Mouse (Mus musculus) myocyte (in vitro differentiated cells): ENCODE data around the gene Fgf5. TPM values are rescaled to one million over a fixed set of nuclear protein-coding genes. Genes with fewer than 3 reads are reported as not detected.

Experiments
- H3K27me3 ChIP-seq: one replicate; pipeline ENCODE4 v1.6.1; 2011; ENCODE audit not compliant: control insufficient read depth, insufficient read depth, insufficient read length
- H3K36me3 ChIP-seq: one replicate; pipeline ENCODE4 v1.6.1; 2011; ENCODE audit not compliant: control insufficient read depth, insufficient read depth
- H3K4me2 ChIP-seq: one replicate; pipeline ENCODE4 v1.6.1; 2011; ENCODE audit warnings: low read depth, control low read depth
- H3K4me3 ChIP-seq: one replicate; pipeline ENCODE4 v1.5.1; 2011; ENCODE audit warnings: mild to moderate bottlenecking, control low read depth, moderate library complexity
- H3K79me2 ChIP-seq: one replicate; pipeline ENCODE4 v1.6.1; 2011; ENCODE audit not compliant: control insufficient read depth, insufficient read depth
- H3ac ChIP-seq: one replicate; pipeline ENCODE4 v1.6.1; 2011; ENCODE audit not compliant: control insufficient read depth, insufficient read length
- CEBPB ChIP-seq: IDR thresholded peaks from 2 replicates; pipeline ENCODE4 v1.6.1; 2011; ENCODE audit warnings: mild to moderate bottlenecking, moderate library complexity; ENCODE audit not compliant: poor library complexity, insufficient read depth, severe bottlenecking
- E2F4 ChIP-seq: IDR thresholded peaks from one replicate; pipeline ENCODE4 v1.6.1; 2011; ENCODE audit warnings: mild to moderate bottlenecking, control low read depth, moderate library complexity; ENCODE audit not compliant: insufficient read depth
- MAX ChIP-seq: IDR thresholded peaks from one replicate; pipeline ENCODE4 v1.6.1; 2011; ENCODE audit warnings: low read depth, mild to moderate bottlenecking, control low read depth
- MYOD1 ChIP-seq, 3 experiments: IDR thresholded peaks; one replicate each; pipeline ENCODE4 v1.6.1; 2011; ENCODE audit warnings: control low read depth in 2 of 3, low read depth in 2 of 3, mild to moderate bottlenecking in 2 of 3, moderate library complexity in 1 of 3; ENCODE audit not compliant: insufficient read length in 2 of 3, control insufficient read depth in 1 of 3
- MYOG ChIP-seq, 3 experiments: IDR thresholded peaks; one replicate each; pipeline ENCODE4 v1.6.1; 2011; ENCODE audit warnings: control low read depth in 2 of 3, low read depth in 2 of 3, mild to moderate bottlenecking in 2 of 3; ENCODE audit not compliant: insufficient read length in 2 of 3, control insufficient read depth in 1 of 3, insufficient read depth in 1 of 3
- POLR2A ChIP-seq: IDR thresholded peaks from one replicate; pipeline ENCODE4 v1.6.1; 2011; ENCODE audit warnings: low read depth, mild to moderate bottlenecking, control low read depth, moderate library complexity; ENCODE audit not compliant: insufficient read length
- POLR2AphosphoS2 ChIP-seq: IDR thresholded peaks from one replicate; pipeline ENCODE4 v1.6.1; 2011; ENCODE audit warnings: low read depth, control low read depth; ENCODE audit not compliant: insufficient read length
- REST ChIP-seq: IDR thresholded peaks from one replicate; pipeline ENCODE4 v1.6.1; 2011; ENCODE audit warnings: mild to moderate bottlenecking, control low read depth, moderate library complexity; ENCODE audit not compliant: insufficient read depth, insufficient read length
- SRF ChIP-seq: IDR thresholded peaks from one replicate; pipeline ENCODE4 v1.6.1; 2011; ENCODE audit warnings: low read depth; ENCODE audit not compliant: control insufficient read depth, insufficient read length
- TCF12 ChIP-seq: IDR thresholded peaks from one replicate; pipeline ENCODE4 v1.6.1; 2011; ENCODE audit warnings: mild to moderate bottlenecking, control low read depth; ENCODE audit not compliant: poor library complexity, insufficient read depth, severe bottlenecking
- TCF3 ChIP-seq: IDR thresholded peaks from one replicate; pipeline ENCODE4 v1.6.1; 2011; ENCODE audit warnings: low read depth, control low read depth; ENCODE audit not compliant: insufficient read length
- USF1 ChIP-seq: IDR thresholded peaks from one replicate; pipeline ENCODE4 v1.6.1; 2011; ENCODE audit warnings: low read depth, mild to moderate bottlenecking, control low read depth, moderate library complexity
- polyA plus RNA-seq: library from polyadenylated mRNA; unstranded; fragments of >200 nt; fragmentation: generic; extraction: Trizol; gene quantifications from one replicate; pipeline ENCODE4 v1.2.1, GENCODE M21; 2012; ENCODE audit warnings: missing spikeins

The Fgf5 gene
- polyA plus RNA-seq, 1 experiment: 0.40 TPM

GRCm38 (mm10) chr5:98326625-98327024, 72.6 kb downstream of the Fgf5 start:
- Histone ChIP-seq H3K4me2 (no peak overlapping the region), H3K79me2 (no peaks in the 10 kb centered on the region), H3ac (no peak overlapping the region), H3K4me3 (no peak overlapping the region), H3K27me3 (no peaks in the 10 kb centered on the region), H3K36me3 (no peaks in the 10 kb centered on the region)
- TF ChIP-seq REST (no peak), E2F4 (no peak), MYOG (IDR thresholded peaks at IDR 0.05; ENCODE audit: control insufficient read depth in 1 of 3, insufficient read depth in 1 of 3, insufficient read length in 2 of 3, low read depth in 2 of 3) (no peak), USF1 (no peak), TCF3 (no peak), MYOD1 (IDR thresholded peaks at IDR 0.05; ENCODE audit: control insufficient read depth in 1 of 3, insufficient read length in 2 of 3, low read depth in 2 of 3) (no peak), POLR2AphosphoS2 (no peak), MAX (no peak), SRF (no peak), CEBPB (no peak), POLR2A (no peak), TCF12 (no peak)

Other genes starting within 250 kb of the Fgf5 start
- gene Antxr2, start 223.1 kb upstream of the Fgf5 start, polyA plus RNA-seq: 23.1 TPM
- gene Prdm8, start 87.0 kb upstream of the Fgf5 start, polyA plus RNA-seq: 1.5 TPM
- not detected for gene Cfap299, start 75.1 kb downstream of the Fgf5 start, polyA plus RNA-seq